Mouse (Mus musculus) hindbrain, embryonic 14.5 days (tissue): Measurements from ENCODE around the gene Dynlt1f. TPM values are rescaled to one million over a fixed set of nuclear protein-coding genes. Genes with fewer than 3 reads are reported as not detected.
"Not testable (repeated sequence)": the region's sequence is repeated elsewhere in the genome, so short reads cannot be mapped to it uniquely, and the experiment has no call there.

Source experiments
- ATAC-seq: fragments of 200-750 bp; cut with Nextera tagmentation; 2 replicates; pipeline ENCODE4 v1.8.0; 2017; ENCODE audit warnings: moderate number of reproducible peaks, mild to moderate bottlenecking, moderate TSS enrichment, moderate library complexity; ENCODE audit not compliant: low FRiP score
- DNase-seq: peaks from one replicate; pipeline ENCODE4 v3.0.0-alpha.2; 2015; ENCODE audit warnings: low spot score
- H3K27ac ChIP-seq: fragments of 300-500 bp; sonication (generic); 2 replicates; pipeline ENCODE4 v1.5.1; 2014; ENCODE audit warnings: mild to moderate bottlenecking, moderate library complexity
- H3K27me3 ChIP-seq: fragments of 300-500 bp; sonication (generic); 2 replicates; pipeline ENCODE4 v1.6.1; 2014; ENCODE audit warnings: mild to moderate bottlenecking, low read length, mixed read lengths; ENCODE audit not compliant: control insufficient read depth, insufficient read depth
- H3K36me3 ChIP-seq: fragments of 300-500 bp; sonication (generic); replicated peaks from 2 replicates; pipeline ENCODE4 v1.6.1; 2014; ENCODE audit not compliant: control insufficient read depth, insufficient read depth
- H3K4me1 ChIP-seq: fragments of 300-500 bp; sonication (generic); replicated peaks from 2 replicates; pipeline ENCODE4 v1.6.1; 2014; ENCODE audit warnings: antibody characterized with exemption, low read length, mixed read lengths; ENCODE audit not compliant: control insufficient read depth, insufficient read depth
- H3K4me2 ChIP-seq: fragments of 300-500 bp; sonication (generic); replicated peaks from 2 replicates; pipeline ENCODE4 v1.6.1; 2014; ENCODE audit warnings: mild to moderate bottlenecking, moderate library complexity
- H3K4me3 ChIP-seq: fragments of 300-500 bp; sonication (generic); replicated peaks from 2 replicates; pipeline ENCODE4 v1.5.1; 2014; ENCODE audit warnings: mild to moderate bottlenecking, low read length
- H3K9ac ChIP-seq: fragments of 300-500 bp; sonication (generic); 2 replicates; pipeline ENCODE4 v1.6.1; 2014
- H3K9me3 ChIP-seq: fragments of 300-500 bp; sonication (generic); 2 replicates; pipeline ENCODE4 v1.6.1; 2016; ENCODE audit warnings: low read length; ENCODE audit not compliant: control insufficient read depth
- WGBS: fragments of 180-500 bp; shearing (Covaris S2); extraction: QIAGEN DNeasy Blood & Tissue Kit; methylation state at CpG from one replicate; pipeline ENCODE4 v1.1.7; 2014; 5-methylcytosine and 5-hydroxymethylcytosine counted together
- polyA plus RNA-seq: library from polyadenylated mRNA; unstranded; fragments of >200 nt; fragmentation: Nextera tagmentation; extraction: Ambion mirVana; gene quantifications from 2 replicates; pipeline ENCODE4 v1.2.1, GENCODE M21; 2014

Gene Dynlt1f
- polyA plus RNA-seq, 1 experiment from 2014 or later: 320 TPM

- DNase-seq, H3K9ac ChIP-seq, H3K4me3 ChIP-seq, H3K4me2 ChIP-seq, H3K27me3 ChIP-seq, H3K4me1 ChIP-seq, H3K27ac ChIP-seq, H3K9me3 ChIP-seq, H3K36me3 ChIP-seq, ATAC-seq: not testable (repeated sequence)
- 96% methylated on average over 4 of the region's 5 CpGs for WGBS
Measured at GRCm38 (mm10) chr17:6665389-6665788, 9.7 kb upstream of the Dynlt1f start.

DNA sequence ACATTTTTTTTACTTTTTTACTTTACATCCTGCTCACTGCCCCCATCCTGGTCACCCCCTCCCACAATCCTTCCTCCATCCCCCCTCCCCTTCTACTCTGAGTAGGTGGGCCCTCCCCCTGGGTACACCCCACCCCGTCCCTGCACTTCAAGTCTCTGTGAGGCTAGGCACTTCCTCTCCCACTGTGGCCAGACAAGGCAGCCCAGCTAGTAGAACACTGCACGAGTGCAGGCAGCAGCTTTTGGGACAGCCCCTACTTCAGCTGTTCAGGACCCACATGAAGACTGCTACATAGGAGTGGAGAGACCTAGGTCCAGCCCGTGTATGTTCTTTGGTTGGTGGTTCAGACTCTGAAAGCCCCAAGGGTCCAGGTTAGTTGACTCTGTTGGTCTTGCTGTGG is 7.1 kb upstream of the Dynlt1f start:
- DNase-seq, H3K27ac ChIP-seq, H3K9me3 ChIP-seq, ATAC-seq, H3K36me3 ChIP-seq, H3K27me3 ChIP-seq, H3K4me3 ChIP-seq, H3K4me2 ChIP-seq, H3K4me1 ChIP-seq, H3K9ac ChIP-seq: not testable (repeated sequence)
- 64% methylated on average over 3 of the region's 3 CpGs for WGBS

DNA sequence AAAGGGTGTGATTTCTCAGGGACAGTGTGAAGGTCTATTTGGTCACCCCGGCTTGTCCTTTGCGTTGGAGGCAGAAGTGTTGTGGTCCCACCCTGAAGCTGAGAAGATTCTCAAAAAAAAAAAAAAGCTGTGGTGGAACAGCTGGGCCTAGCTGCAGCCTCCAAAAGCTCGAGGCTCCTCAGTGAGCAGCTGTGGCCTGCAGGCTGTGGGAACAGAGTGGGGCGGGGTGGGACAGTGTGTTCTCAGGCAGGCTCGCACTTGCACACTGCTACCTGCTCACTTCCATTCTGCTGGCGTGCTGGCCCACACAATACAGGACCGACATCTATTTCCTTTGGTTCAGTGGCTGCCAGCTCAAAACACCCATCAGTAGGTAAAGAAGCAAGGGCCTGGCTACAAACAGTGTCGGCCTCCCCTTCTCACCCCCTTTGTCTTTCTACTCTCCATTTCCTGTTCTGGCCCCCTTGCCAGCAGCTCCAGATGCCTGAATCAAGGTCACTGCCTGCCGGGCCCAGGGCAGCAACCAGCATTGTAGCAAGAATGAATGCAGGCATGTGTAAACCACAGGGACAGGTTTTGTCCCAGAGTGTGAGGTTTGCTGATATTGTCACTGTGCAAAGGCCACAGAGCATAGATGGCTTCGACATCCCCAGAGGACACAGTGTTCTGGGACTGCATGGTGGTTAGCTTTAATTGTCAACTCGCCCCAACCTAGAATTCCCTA is 5.6 kb upstream of the Dynlt1f start:
- not testable (repeated sequence) for H3K9me3 ChIP-seq, H3K36me3 ChIP-seq, ATAC-seq, H3K9ac ChIP-seq, H3K27me3 ChIP-seq, H3K4me1 ChIP-seq, H3K4me2 ChIP-seq, H3K27ac ChIP-seq, H3K4me3 ChIP-seq
- peak; percentile 21 for DNase-seq
- 31% methylated on average over 6 of the region's 11 CpGs for WGBS

GRCm38 (mm10) chr17:6660589-6660988 is 4.9 kb upstream of the Dynlt1f start:
- DNase-seq, H3K4me1 ChIP-seq, H3K4me2 ChIP-seq, H3K9me3 ChIP-seq, ATAC-seq, H3K36me3 ChIP-seq, H3K27me3 ChIP-seq, H3K27ac ChIP-seq, H3K4me3 ChIP-seq, H3K9ac ChIP-seq: not testable (repeated sequence)
- 76% methylated on average over 6 of the region's 6 CpGs for WGBS

- H3K27ac ChIP-seq, H3K27me3 ChIP-seq, H3K4me2 ChIP-seq, DNase-seq, ATAC-seq, H3K4me1 ChIP-seq, H3K4me3 ChIP-seq, H3K36me3 ChIP-seq, H3K9ac ChIP-seq, H3K9me3 ChIP-seq: not testable (repeated sequence)
- 87% methylated on average over 3 of the region's 7 CpGs for WGBS
Measured at GRCm38 (mm10) chr17:6658801-6659200, 3.1 kb upstream of the Dynlt1f start, which contains the start of gene Sytl3. Sytl3 (plus strand) TSS chr17:6659093.

DNA sequence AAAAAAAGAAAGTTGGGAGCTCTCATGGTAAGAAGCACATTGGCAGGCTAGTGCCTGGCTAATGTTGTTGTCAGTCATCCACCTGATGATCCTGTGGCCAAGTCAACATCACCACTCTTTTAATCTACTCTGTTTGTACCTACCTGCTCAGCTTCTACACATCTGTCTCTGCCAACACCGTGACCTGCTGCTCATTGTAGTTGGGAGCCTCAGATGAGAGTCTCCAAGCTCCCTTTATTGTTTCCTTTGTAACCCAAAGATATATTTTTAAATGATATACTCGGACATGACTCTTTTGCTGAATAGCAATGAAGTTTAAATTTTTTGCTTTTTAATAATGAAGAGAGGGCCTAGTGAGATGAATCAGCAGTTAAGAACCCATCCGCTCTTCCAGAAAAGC is 771 bp upstream of the Dynlt1f start:
- ATAC-seq: not testable (repeated sequence)
- WGBS: 95% methylated on average over 1 of the region's 3 CpGs

DNA sequence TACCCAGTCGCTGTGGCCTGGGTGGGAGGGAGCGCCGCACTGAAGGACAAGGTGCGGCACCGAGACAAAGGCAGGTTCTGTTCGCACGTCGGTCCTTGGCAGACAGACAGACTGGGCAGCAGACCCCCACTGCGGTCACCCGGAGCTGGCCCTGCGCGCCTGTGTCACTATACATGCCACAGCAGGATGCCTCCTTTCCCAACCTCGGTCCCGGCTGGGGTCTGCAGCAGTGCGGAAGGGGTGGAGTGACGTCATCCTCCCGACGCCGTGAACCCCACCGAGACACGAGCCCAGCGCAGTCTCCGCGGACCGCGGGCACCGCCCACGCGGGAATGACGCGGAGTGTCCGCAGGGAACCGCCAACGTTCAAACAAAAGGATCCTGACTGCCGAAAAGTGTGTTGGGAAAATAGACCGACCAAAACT is 601 bp downstream of the Dynlt1f start:
- under 1% methylated on average over 35 of the region's 36 CpGs for WGBS
- H3K36me3 ChIP-seq, H3K9me3 ChIP-seq, H3K27me3 ChIP-seq, H3K4me1 ChIP-seq: not testable (repeated sequence)
- DNase-seq (peak; percentile 94), ATAC-seq (peak; percentile 93)
- Histone ChIP-seq H3K27ac (peak overlapping the region; percentile 93), H3K9ac (peak overlapping the region; percentile 68), H3K4me2 (peak overlapping the region; percentile 49), H3K4me3 (peak overlapping the region; percentile 44)

More for the DNA sequence above, 771 bp upstream of the Dynlt1f start:
- H3K4me1 ChIP-seq, DNase-seq, H3K4me3 ChIP-seq, H3K27ac ChIP-seq, H3K4me2 ChIP-seq, H3K27me3 ChIP-seq, H3K36me3 ChIP-seq, H3K9ac ChIP-seq, H3K9me3 ChIP-seq: not testable (repeated sequence)

- not testable (repeated sequence) for ATAC-seq, H3K9ac ChIP-seq
- 79% methylated on average over 4 of the region's 5 CpGs for WGBS
Measured at GRCm38 (mm10) chr17:6653341-6653946, 2.3 kb downstream of the Dynlt1f start.

DNA sequence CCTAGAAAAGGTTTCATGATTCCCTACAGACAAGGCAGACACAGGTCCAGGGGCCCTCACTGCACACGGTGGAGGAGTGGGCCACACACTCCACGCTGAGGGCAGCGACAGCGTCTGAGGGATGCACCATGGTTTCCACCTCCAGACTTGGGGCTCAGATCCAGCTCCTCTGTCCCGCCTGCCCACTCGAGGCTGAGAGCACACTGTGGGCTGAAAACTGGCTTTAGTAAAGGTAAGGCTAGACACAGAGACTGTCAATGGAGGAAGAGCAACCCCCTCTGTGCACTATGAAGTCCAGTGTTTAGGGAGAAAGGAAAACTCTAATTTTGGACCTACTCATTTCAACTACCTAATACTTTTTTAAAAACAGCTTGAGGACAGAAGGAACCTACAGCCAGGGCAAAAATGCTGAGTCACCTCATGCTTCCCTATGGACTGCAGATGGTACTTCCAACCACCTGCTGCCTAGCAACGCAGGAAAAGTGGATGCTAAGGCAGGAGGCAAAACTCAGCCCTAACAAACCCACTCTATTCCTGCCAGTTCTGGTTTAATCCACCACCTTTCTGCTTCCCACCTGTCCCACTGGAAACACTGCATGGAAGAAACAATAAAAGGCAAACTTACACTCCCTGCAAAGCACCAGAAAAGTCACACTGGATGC is 4.7 kb downstream of the Dynlt1f start:
- DNase-seq: peak; percentile 18

More at GRCm38 (mm10) chr17:6653341-6653946, 2.3 kb downstream of the Dynlt1f start:
- H3K27me3 ChIP-seq, H3K4me1 ChIP-seq, H3K4me2 ChIP-seq, H3K36me3 ChIP-seq, H3K9me3 ChIP-seq, DNase-seq, H3K27ac ChIP-seq, H3K4me3 ChIP-seq: not testable (repeated sequence)

More for the DNA sequence above, 4.7 kb downstream of the Dynlt1f start:
- H3K4me3 ChIP-seq, H3K4me1 ChIP-seq, H3K9me3 ChIP-seq, H3K27me3 ChIP-seq, ATAC-seq, H3K27ac ChIP-seq, H3K9ac ChIP-seq, H3K36me3 ChIP-seq, H3K4me2 ChIP-seq: not testable (repeated sequence)
- WGBS: 86% methylated on average over 5 of the region's 7 CpGs
